19 mouse cellular contexts compared by ENCODE assay signal in genomic region chr4:66230735-66231134, GRCm38 (mm10).
"Had no signal": no experiment of that assay in that cellular context is flagged by ENCODE, and none has a peak within 500 bp of the region (broad histone marks: within the 10 kb centered on the region; RNA-seq: fewer than 3 reads in every experiment).

No protein-coding gene starts in this region.

- H3K9ac ChIP-seq: limb, embryonic 12.5 days; limb, embryonic 15.5 days; liver, embryonic 14.5 days; liver, postnatal 0 days; lung, embryonic 14.5 days; midbrain, embryonic 13.5 days; neural tube, embryonic 12.5 days; neural tube, embryonic 15.5 days had no signal

- H3K27me3 ChIP-seq: limb, embryonic 12.5 days; limb, embryonic 15.5 days; midbrain, embryonic 13.5 days; neural tube, embryonic 12.5 days; neural tube, embryonic 15.5 days had no signal

- ATAC-seq: liver, postnatal 0 days; lung, postnatal 0 days; midbrain, embryonic 13.5 days had no signal

- H3K4me2 ChIP-seq: limb, embryonic 12.5 days; limb, embryonic 15.5 days; liver, embryonic 11.5 days; lung, embryonic 14.5 days; midbrain, embryonic 13.5 days; neural tube, embryonic 12.5 days; neural tube, embryonic 15.5 days had no signal

- H3K36me3 ChIP-seq: limb, embryonic 12.5 days; limb, embryonic 15.5 days; midbrain, embryonic 13.5 days; neural tube, embryonic 12.5 days; neural tube, embryonic 15.5 days had no signal

- H3K9me3 ChIP-seq: limb, embryonic 12.5 days; limb, embryonic 15.5 days; midbrain, embryonic 13.5 days; neural tube, embryonic 12.5 days; neural tube, embryonic 15.5 days had no signal

- H3K4me1 ChIP-seq: limb, embryonic 15.5 days; neural tube, embryonic 12.5 days; neural tube, embryonic 15.5 days had no signal

- H3K4me3 ChIP-seq: limb, embryonic 12.5 days; limb, embryonic 15.5 days; midbrain, embryonic 13.5 days; neural tube, embryonic 12.5 days; neural tube, embryonic 15.5 days had no signal

- DNase-seq: kidney, adult 9 months; kidney, postnatal 14 days; kidney, postnatal 4 days; left cerebral cortex, postnatal 4 days; liver, postnatal 0 days; lung, embryonic 14.5 days; retina, postnatal 1 day; right cerebral cortex, postnatal 25 days; thymus, adult 2 months; thymus, postnatal 25 days had no signal

- H3K27ac ChIP-seq: limb, embryonic 12.5 days; limb, embryonic 15.5 days; liver, embryonic 14.5 days; macrophage; midbrain, embryonic 13.5 days; neural tube, embryonic 12.5 days; neural tube, embryonic 15.5 days had no signal
